ENCODE assay signal across 21 mouse cellular contexts in the genomic region with DNA sequence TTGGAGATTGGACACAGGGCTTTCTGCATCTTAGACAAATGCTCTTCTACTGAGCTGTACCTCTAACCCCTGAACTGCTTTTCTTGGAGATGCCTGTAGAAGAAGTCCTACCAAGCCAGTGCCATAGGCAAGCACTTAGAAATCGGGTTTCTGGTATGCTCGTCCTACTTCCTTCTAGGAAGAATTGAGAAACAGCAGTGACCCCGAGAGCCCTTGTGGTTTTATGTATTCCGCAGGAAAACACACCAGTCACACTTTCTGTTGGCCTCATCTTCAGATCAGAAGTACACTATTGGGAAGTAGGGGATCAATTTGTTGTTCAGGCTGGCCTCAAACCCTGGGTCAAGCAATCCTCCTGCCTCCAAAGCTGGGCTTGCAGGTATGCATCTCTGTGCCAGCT. TPM values are rescaled to one million over a fixed set of nuclear protein-coding genes. Genes with fewer than 3 reads are reported as not detected.
DNase-seq lines count a peak whose midpoint lies in the region; ATAC-seq and TF ChIP-seq lines count a peak whose summit lies in the region.
"Had no signal": no experiment of that assay in that cellular context is flagged by ENCODE, and none has a peak within 500 bp of the region (broad histone marks: within the 10 kb centered on the region; RNA-seq: fewer than 3 reads in every experiment).

No protein-coding gene starts in this region.

- peak overlapping the region; percentile 5; the same call in 1 of the 2 replicates for H3K27ac ChIP-seq in bone marrow macrophage, adult 2 months (ENCODE audit: insufficient read depth, low read depth, low read length)
- H3K27ac ChIP-seq in midbrain, embryonic 16.5 days (ENCODE audit: low read length): no peak overlapping the region
- H3K27ac ChIP-seq: forebrain, embryonic 15.5 days; hindbrain, embryonic 10.5 days; layer of hippocampus, adult 2 months; left cerebral cortex, adult 2 months; liver, embryonic 15.5 days; midbrain, embryonic 13.5 days had no signal

- no peak overlapping the region for H3K9ac ChIP-seq in midbrain, embryonic 16.5 days (ENCODE audit: low read depth, low read length)
- H3K9ac ChIP-seq: forebrain, embryonic 15.5 days; liver, embryonic 15.5 days; midbrain, embryonic 13.5 days had no signal

- TF ChIP-seq POLR2A in bone marrow macrophage, adult 2 months (IDR thresholded peaks at IDR 0.05; ENCODE audit: borderline replicate concordance, low read depth, low read length): no peak

- peak; percentile 74 for ATAC-seq in megakaryocyte, adult 5-6 weeks (ENCODE audit: poor library complexity, severe bottlenecking)
- no peak for ATAC-seq in erythroid progenitor cell, adult 5-6 weeks (replicated peaks; ENCODE audit: low FRiP score, poor library complexity, severe bottlenecking)
- ATAC-seq in midbrain, embryonic 16.5 days: no peak
- ATAC-seq: forebrain, embryonic 15.5 days; midbrain, embryonic 13.5 days had no signal

- H3K27me3 ChIP-seq in midbrain, embryonic 16.5 days (ENCODE audit: control insufficient read depth, insufficient read depth, low read depth, low read length): no peaks in the 10 kb centered on the region
- H3K27me3 ChIP-seq: forebrain, embryonic 15.5 days; midbrain, embryonic 13.5 days had no signal

- WGBS in midbrain, embryonic 16.5 days: 78% methylated on average over 4 of the region's 4 CpGs

- peak; percentile 25 for DNase-seq in lung, postnatal 36 days
- DNase-seq in lung, postnatal 14 days: no peak
- no peak for DNase-seq in urinary bladder, adult 18-20 months (ENCODE audit: low spot score in 2 of 2)
- DNase-seq: cerebellum, adult 2 months; cerebellum, postnatal 36 days; gastrocnemius, postnatal 36 days; kidney, adult 18-20 months; kidney, postnatal 14 days; lung, postnatal 10 days; right cerebral cortex, postnatal 25 days had no signal

- no peak for TF ChIP-seq CTCF in bone marrow macrophage, adult 2 months (IDR thresholded peaks at IDR 0.05; ENCODE audit: low read depth, low read length)

- H3K9me3 ChIP-seq in midbrain, embryonic 16.5 days (replicated peaks; ENCODE audit: control insufficient read depth, low read length, poor library complexity, severe bottlenecking): no peaks in the 10 kb centered on the region
- H3K9me3 ChIP-seq: forebrain, embryonic 15.5 days; hindbrain, embryonic 10.5 days; liver, embryonic 15.5 days; midbrain, embryonic 13.5 days had no signal

- no peak overlapping the region for H3K4me2 ChIP-seq in midbrain, embryonic 16.5 days (ENCODE audit: low read length)
- H3K4me2 ChIP-seq: forebrain, embryonic 15.5 days; liver, embryonic 15.5 days; midbrain, embryonic 13.5 days had no signal

- H3K4me1 ChIP-seq in bone marrow macrophage, adult 2 months (ENCODE audit: control insufficient read depth, insufficient read depth, low read length): peaks cover 24% of the 10 kb centered on the region
- H3K4me1 ChIP-seq in midbrain, embryonic 16.5 days (ENCODE audit: control insufficient read depth, insufficient read depth, low read length): no peaks in the 10 kb centered on the region
- H3K4me1 ChIP-seq: forebrain, embryonic 15.5 days; liver, embryonic 15.5 days; midbrain, embryonic 13.5 days had no signal

- peak overlapping the region; percentile 12 for H3K4me3 ChIP-seq in bone marrow macrophage, adult 2 months (ENCODE audit: insufficient read depth, low read length)
- H3K4me3 ChIP-seq in midbrain, embryonic 16.5 days (ENCODE audit: low read depth, low read length): no peak overlapping the region
- H3K4me3 ChIP-seq: erythroblast, embryonic 14.5 days; forebrain, embryonic 15.5 days; hindbrain, embryonic 10.5 days; layer of hippocampus, adult 2 months; left cerebral cortex, adult 2 months; liver, embryonic 15.5 days; midbrain, embryonic 13.5 days had no signal

- no peaks in the 10 kb centered on the region for H3K36me3 ChIP-seq in midbrain, embryonic 16.5 days (ENCODE audit: control insufficient read depth, insufficient read depth, low read length)
- H3K36me3 ChIP-seq: forebrain, embryonic 15.5 days; hindbrain, embryonic 10.5 days; liver, embryonic 15.5 days; midbrain, embryonic 13.5 days had no signal

RNA-seq across cellular contexts. Expression of a gene that starts 28.0 kb away (rescaled TPM):
- polyA plus RNA-seq in bone marrow macrophage, adult 2 months (2012; ENCODE audit: insufficient read depth, insufficient read length, missing spikeins): 18.6 and 23.6 TPM in 2 replicates
- total RNA-seq in megakaryocyte, adult 5-6 weeks (2015): 20.8 and 23.8 TPM in 2 replicates
- total RNA-seq in megakaryocyte, adult 5-6 weeks (2017): 21.2 and 23.3 TPM in 2 replicates
- 5.0 and 13.0 TPM in 2 replicates for total RNA-seq in erythroid progenitor cell, adult 5-6 weeks (2015; ENCODE audit: low replicate concordance)
- total RNA-seq in erythroid progenitor cell, adult 5-6 weeks (2017; ENCODE audit: low replicate concordance): 6.5 and 7.8 TPM in 2 replicates
- polyA plus RNA-seq in midbrain, embryonic 16.5 days (2015; fragmentation: Nextera tagmentation; extraction: Ambion mirVana): 21.1 and 24.8 TPM in 2 replicates

RNA-seq across cellular contexts. Expression of a gene that starts 39.5 kb away (rescaled TPM):
- 10.9 and 12.5 TPM in 2 replicates for polyA plus RNA-seq in bone marrow macrophage, adult 2 months (2012; ENCODE audit: insufficient read depth, insufficient read length, missing spikeins)
- 16.4 and 20.1 TPM in 2 replicates for total RNA-seq in megakaryocyte, adult 5-6 weeks (2015)
- 9.0 and 9.4 TPM in 2 replicates for total RNA-seq in megakaryocyte, adult 5-6 weeks (2017)
- total RNA-seq in erythroid progenitor cell, adult 5-6 weeks (2015; ENCODE audit: low replicate concordance): 5.4 and 5.9 TPM in 2 replicates
- 3.3 and 10.8 TPM in 2 replicates for total RNA-seq in erythroid progenitor cell, adult 5-6 weeks (2017; ENCODE audit: low replicate concordance)
- polyA plus RNA-seq in midbrain, embryonic 16.5 days (2015; fragmentation: Nextera tagmentation; extraction: Ambion mirVana): 16.0 and 19.4 TPM in 2 replicates
